Mouse (Mus musculus) C2C12 (cell line): ENCODE results near the gene Acvr1.

Experiments
- CEBPB ChIP-seq: IDR thresholded peaks from one replicate; pipeline ENCODE4 v1.6.1; 2011; ENCODE audit warnings: low read depth, mild to moderate bottlenecking, control low read depth, moderate library complexity
- CTCF ChIP-seq: IDR thresholded peaks from one replicate; pipeline ENCODE4 v1.5.1; 2011; ENCODE audit not compliant: control insufficient read depth, insufficient read depth, insufficient read length
- FOSL1 ChIP-seq: IDR thresholded peaks from one replicate; pipeline ENCODE4 v1.8.0; 2011; ENCODE audit warnings: mild to moderate bottlenecking, low read length; ENCODE audit not compliant: poor library complexity, insufficient read depth, severe bottlenecking
- MAX ChIP-seq: IDR thresholded peaks from one replicate; pipeline ENCODE4 v1.6.1; 2011; ENCODE audit warnings: mild to moderate bottlenecking, control low read depth
- MYOD1 ChIP-seq: IDR thresholded peaks from one replicate; pipeline ENCODE4 v1.6.1; 2011; ENCODE audit warnings: low read depth; ENCODE audit not compliant: control insufficient read depth, insufficient read length
- MYOG ChIP-seq: IDR thresholded peaks from one replicate; pipeline ENCODE4 v1.6.1; 2011; ENCODE audit not compliant: control insufficient read depth, insufficient read length; ENCODE audit errors: extremely low read depth
- USF1 ChIP-seq: IDR thresholded peaks from one replicate; pipeline ENCODE4 v1.6.1; 2011; ENCODE audit warnings: low read depth, mild to moderate bottlenecking, control low read depth, moderate library complexity

DNA sequence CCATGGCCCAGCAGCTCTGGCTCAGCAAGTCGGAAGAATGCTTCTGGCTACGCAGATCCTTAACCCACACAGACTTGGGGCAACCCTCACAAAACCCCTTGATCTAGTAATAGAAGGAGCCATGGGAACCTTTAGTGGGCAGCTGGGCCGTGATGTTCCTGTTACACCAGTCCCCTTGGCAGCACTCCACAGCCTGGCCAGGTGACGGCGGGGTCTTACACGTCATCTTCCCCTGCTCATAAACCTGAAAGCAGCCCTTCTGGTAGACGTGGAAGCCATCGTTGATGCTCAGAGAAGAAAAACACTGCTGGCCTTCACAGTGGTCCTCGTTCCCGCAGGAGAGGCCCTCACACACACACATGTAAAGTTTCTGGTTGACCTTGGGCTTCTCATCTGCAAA lies 87.4 kb downstream of the Acvr1 start:
- TF ChIP-seq CTCF (no peak), USF1 (no peak), MAX (no peak), FOSL1 (no peak), MYOG (no peak), MYOD1 (no peak), CEBPB (no peak)
